Mouse (Mus musculus) ovary, postnatal 36 days (tissue): ENCODE results near the gene Churc1.
A peak's percentile ranks its signal among the peaks of the same experiment; 100 is the strongest.
"Not testable (repeated sequence)": the region's sequence is repeated elsewhere in the genome, so short reads cannot be mapped to it uniquely, and the experiment has no call there.

ENCODE experiments used
- DNase-seq: peaks from one replicate; pipeline ENCODE4 v3.0.0; 2022; ENCODE audit warnings: low spot score, mixed read lengths

Churc1 gene

GRCm38 (mm10) chr12:76765354-76765851, at the start of gene Churc1, which contains the start of gene Fntb:
Churc1 (plus strand) TSS chr12:76765538.
Fntb (plus strand) TSS chr12:76765589.
- DNase-seq: peak; percentile 81

- DNase-seq: no peak
These were observed 47.0 kb upstream of the Churc1 start for GRCm38 (mm10) chr12:76718384-76718783.

GRCm38 (mm10) chr12:76720572-76720971, 44.8 kb upstream of the Churc1 start:
- no peak for DNase-seq

GRCm38 (mm10) chr12:76722026-76722425, 43.3 kb upstream of the Churc1 start:
- DNase-seq: no peak

- no peak for DNase-seq
These were observed 37.4 kb upstream of the Churc1 start for GRCm38 (mm10) chr12:76727955-76728354.

GRCm38 (mm10) chr12:76750866-76751459, 14.4 kb upstream of the Churc1 start:
- no peak for DNase-seq

GRCm38 (mm10) chr12:76752652-76753318, 12.6 kb upstream of the Churc1 start:
- no peak for DNase-seq

- no peak for DNase-seq
These were observed 728 bp downstream of the Churc1 start for GRCm38 (mm10) chr12:76765901-76766630.

- no peak for DNase-seq
These were observed 5.6 kb downstream of the Churc1 start for GRCm38 (mm10) chr12:76770841-76771500.

- DNase-seq: no peak
These were observed 6.2 kb downstream of the Churc1 start for GRCm38 (mm10) chr12:76771540-76771939.

- DNase-seq: no peak
These were observed 9.3 kb downstream of the Churc1 start for GRCm38 (mm10) chr12:76774652-76775051.

GRCm38 (mm10) chr12:76775132-76775531, 9.8 kb downstream of the Churc1 start:
- no peak for DNase-seq

GRCm38 (mm10) chr12:76776898-76777297, 11.6 kb downstream of the Churc1 start:
- no peak for DNase-seq

GRCm38 (mm10) chr12:76777845-76778244, 12.5 kb downstream of the Churc1 start:
- DNase-seq: no peak

- no peak for DNase-seq
These were observed 13.2 kb downstream of the Churc1 start for GRCm38 (mm10) chr12:76778305-76779083.

- DNase-seq: no peak
These were observed 14.6 kb downstream of the Churc1 start for GRCm38 (mm10) chr12:76779951-76780350.

- no peak for DNase-seq
These were observed 15.5 kb downstream of the Churc1 start for GRCm38 (mm10) chr12:76780639-76781468.

GRCm38 (mm10) chr12:76784056-76784619, 18.8 kb downstream of the Churc1 start:
- no peak for DNase-seq

GRCm38 (mm10) chr12:76790446-76791084, 25.2 kb downstream of the Churc1 start:
- DNase-seq: no peak

- not testable (repeated sequence) for DNase-seq
These were observed 27.2 kb downstream of the Churc1 start for GRCm38 (mm10) chr12:76792540-76792939.
